Mouse (Mus musculus): ENCODE results near the gene Glmp. TPM values are rescaled to one million over a fixed set of nuclear protein-coding genes. Genes with fewer than 3 reads are reported as not detected.
"Not testable (repeated sequence)": the region's sequence is repeated elsewhere in the genome, so short reads cannot be mapped to it uniquely, and the experiment has no call there.

Glmp gene
- total RNA-seq (2021) (100 to 1,000 TPM; 229 to 231 TPM), polyA plus RNA-seq (2012; rRNA removed) (145 and 186 TPM in 2 replicates)
- long read RNA-seq, full-length matches to known transcripts = 106 of 111 reads
- long read RNA-seq, partial matches to known transcripts = 3 of 111 reads
- long read RNA-seq, other reads (novel, unspliced or antisense) = 2 of 111 reads

GRCm38 (mm10) chr3:88324951-88325405 lies at the start of gene Glmp:
TSS of gene Glmp (plus strand) at chr3:88325023.
- DNase-seq = peak; percentile 70

GRCm38 (mm10) chr3:88276121-88276520 lies 48.7 kb upstream of the Glmp start:
- DNase-seq = no peak

GRCm38 (mm10) chr3:88276529-88277143 lies 48.2 kb upstream of the Glmp start:
- peak; percentile 55 for DNase-seq

- DNase-seq = no peak
Observed at GRCm38 (mm10) chr3:88280035-88280434, 44.8 kb upstream of the Glmp start.

GRCm38 (mm10) chr3:88281141-88281916 lies 43.5 kb upstream of the Glmp start:
- not testable (repeated sequence) for DNase-seq

- not testable (repeated sequence) for DNase-seq
Observed at GRCm38 (mm10) chr3:88284815-88285564, 39.8 kb upstream of the Glmp start.

- DNase-seq = not testable (repeated sequence)
Observed at GRCm38 (mm10) chr3:88285565-88285895, 39.3 kb upstream of the Glmp start.

GRCm38 (mm10) chr3:88287110-88287509 lies 37.7 kb upstream of the Glmp start, which contains the start of gene Gm38392:
TSS of gene Gm38392 (minus strand) at chr3:88287210.
- DNase-seq = no peak

GRCm38 (mm10) chr3:88288133-88288713 lies 36.6 kb upstream of the Glmp start:
- not testable (repeated sequence) for DNase-seq

GRCm38 (mm10) chr3:88291970-88292369 lies 32.9 kb upstream of the Glmp start:
- peak; percentile 51 for DNase-seq

- not testable (repeated sequence) for DNase-seq
Observed at GRCm38 (mm10) chr3:88295272-88295671, 29.6 kb upstream of the Glmp start.

GRCm38 (mm10) chr3:88296110-88296560 lies 28.7 kb upstream of the Glmp start:
- DNase-seq = no peak

- peak; percentile 98 for DNase-seq
Observed at GRCm38 (mm10) chr3:88296561-88297318, 28.1 kb upstream of the Glmp start, which contains the start of the genes Tsacc and Cct3. TSS of gene Tsacc (minus strand) at chr3:88296999. TSS of gene Cct3 (plus strand) at chr3:88297116.

GRCm38 (mm10) chr3:88297321-88297851 lies 27.4 kb upstream of the Glmp start:
- DNase-seq = no peak

GRCm38 (mm10) chr3:88299172-88299571 lies 25.7 kb upstream of the Glmp start:
- no peak for DNase-seq

- no peak for DNase-seq
Observed at GRCm38 (mm10) chr3:88328956-88329355, 4.1 kb downstream of the Glmp start.

- DNase-seq = peak; percentile 60
Observed at GRCm38 (mm10) chr3:88331282-88331681, 6.5 kb downstream of the Glmp start.

GRCm38 (mm10) chr3:88334029-88334658 lies 9.3 kb downstream of the Glmp start:
- DNase-seq = no peak

- no peak for DNase-seq
Observed at GRCm38 (mm10) chr3:88334902-88335435, 10.1 kb downstream of the Glmp start.
